Mouse (Mus musculus) layer of hippocampus, adult 6 months (tissue): ENCODE data around the gene Lage3. TPM values are rescaled to one million over a fixed set of nuclear protein-coding genes. Genes with fewer than 3 reads are reported as not detected.

Experiments used
- long read RNA-seq, 2 experiments: library from polyadenylated mRNA; unstranded; transcript quantifications; one replicate each; pipeline ENCODE4 v2.0.0; 2019 to 2020
- microRNA-seq: library from miRNA; unstranded; fragments of <30 nt; microRNA quantifications from one replicate; pipeline ENCODE4 v1.2.0, GENCODE M21; 2020
- polyA plus RNA-seq: library from polyadenylated mRNA; unstranded; fragments of <200 nt; fragmentation: Nextera tagmentation; gene quantifications from 2 replicates; pipeline ENCODE4 v1.2.3, GENCODE M21; 2021

The Lage3 gene
- 44.3 and 46.1 TPM in 2 replicates for polyA plus RNA-seq
- long read RNA-seq, experiment 1, transcript Lage3-201 (3 exons, 761 nt) = major isoform, 18 of 21 reads
- long read RNA-seq, experiment 1, partial matches to known transcripts = 1 of 21 reads
- long read RNA-seq, experiment 1, other reads (novel, unspliced or antisense) = 1 of 21 reads
- long read RNA-seq, experiment 2, partial matches to known transcripts = 0 of 1 reads
- long read RNA-seq, experiment 2, other reads (novel, unspliced or antisense) = 0 of 1 reads

DNA sequence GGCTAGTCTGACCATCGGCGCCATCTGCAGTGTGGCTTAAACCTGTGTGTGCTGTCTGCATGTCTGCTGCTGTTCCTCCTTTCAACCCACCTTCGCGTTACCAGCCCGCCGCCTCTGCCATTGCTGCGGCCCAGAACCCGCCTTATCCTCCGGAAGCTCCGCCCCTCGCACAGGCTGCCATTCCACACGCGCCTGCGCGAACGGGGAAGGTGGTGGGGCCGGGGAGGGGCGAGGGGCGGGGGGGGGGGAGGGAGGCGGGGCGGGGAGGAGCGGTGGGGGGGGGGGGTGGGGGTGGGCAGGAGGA is at the start of gene Lage3:
TSS of gene Lage3 (minus strand) at position 152 of the 304 bp plus-strand sequence.

GRCm38 (mm10) chrX:74392535-74393443 is 39.4 kb upstream of the Lage3 start, which contains the start of the genes Fam3a and Ikbkg:
TSS of gene Fam3a (minus strand) at chrX:74393272.
TSS of gene Ikbkg (plus strand) at chrX:74393290.

GRCm38 (mm10) chrX:74372888-74373549 is 19.6 kb upstream of the Lage3 start, which contains the start of the genes Ubl4a and Slc10a3:
TSS of gene Ubl4a (minus strand) at chrX:74373218.
TSS of gene Slc10a3 (minus strand) at chrX:74373349.

GRCm38 (mm10) chrX:74328725-74329161 is 24.7 kb downstream of the Lage3 start, which contains the start of gene Plxna3:
TSS of gene Plxna3 (plus strand) at chrX:74329066.

DNA sequence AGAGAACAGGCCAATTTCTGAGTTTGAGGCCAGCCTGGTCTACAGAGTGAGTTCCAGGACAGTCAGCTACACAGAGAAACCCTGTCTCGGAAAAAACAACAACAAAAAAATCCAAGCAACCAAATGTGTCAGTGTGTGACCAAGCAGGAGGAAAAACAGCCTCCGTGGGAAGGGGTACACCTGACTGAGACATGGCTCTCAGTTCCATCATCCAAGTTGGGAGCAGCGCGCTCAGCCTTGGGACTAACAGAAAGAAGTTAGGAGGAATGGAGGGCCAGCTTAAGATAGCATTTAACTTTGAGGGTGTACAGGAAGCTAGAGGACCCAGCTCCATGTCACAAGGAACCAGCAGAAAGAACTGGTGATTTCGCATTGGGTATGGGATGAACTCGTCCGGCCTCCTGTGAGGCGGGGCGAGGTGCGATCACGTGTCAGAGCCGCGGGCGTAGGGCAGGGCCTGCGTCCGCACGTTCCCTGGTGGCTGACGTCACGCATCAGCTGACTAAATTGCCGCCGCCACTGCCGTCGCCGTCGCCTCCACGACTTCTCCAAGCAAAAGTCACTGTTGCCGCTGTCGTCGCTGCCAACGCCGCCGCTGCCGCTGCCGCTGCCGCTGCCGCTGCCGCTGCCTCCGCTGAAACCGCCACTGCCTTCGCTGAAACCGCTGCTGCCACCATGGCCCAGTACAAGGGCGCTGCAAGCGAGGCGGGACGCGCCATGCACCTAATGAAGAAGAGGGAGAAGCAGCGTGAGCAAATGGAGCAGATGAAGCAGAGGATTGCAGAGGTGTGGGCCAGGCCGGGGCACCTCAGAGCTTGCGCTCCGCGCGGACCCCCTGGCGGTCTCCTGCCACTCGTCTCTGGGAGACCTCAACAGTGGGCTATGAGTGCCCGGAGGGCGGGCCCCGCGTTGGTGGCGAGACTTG is 40.6 kb downstream of the Lage3 start, which contains the start of gene Fam50a:
TSS of gene Fam50a (plus strand) at position 494 of the 925 bp plus-strand sequence.

DNA sequence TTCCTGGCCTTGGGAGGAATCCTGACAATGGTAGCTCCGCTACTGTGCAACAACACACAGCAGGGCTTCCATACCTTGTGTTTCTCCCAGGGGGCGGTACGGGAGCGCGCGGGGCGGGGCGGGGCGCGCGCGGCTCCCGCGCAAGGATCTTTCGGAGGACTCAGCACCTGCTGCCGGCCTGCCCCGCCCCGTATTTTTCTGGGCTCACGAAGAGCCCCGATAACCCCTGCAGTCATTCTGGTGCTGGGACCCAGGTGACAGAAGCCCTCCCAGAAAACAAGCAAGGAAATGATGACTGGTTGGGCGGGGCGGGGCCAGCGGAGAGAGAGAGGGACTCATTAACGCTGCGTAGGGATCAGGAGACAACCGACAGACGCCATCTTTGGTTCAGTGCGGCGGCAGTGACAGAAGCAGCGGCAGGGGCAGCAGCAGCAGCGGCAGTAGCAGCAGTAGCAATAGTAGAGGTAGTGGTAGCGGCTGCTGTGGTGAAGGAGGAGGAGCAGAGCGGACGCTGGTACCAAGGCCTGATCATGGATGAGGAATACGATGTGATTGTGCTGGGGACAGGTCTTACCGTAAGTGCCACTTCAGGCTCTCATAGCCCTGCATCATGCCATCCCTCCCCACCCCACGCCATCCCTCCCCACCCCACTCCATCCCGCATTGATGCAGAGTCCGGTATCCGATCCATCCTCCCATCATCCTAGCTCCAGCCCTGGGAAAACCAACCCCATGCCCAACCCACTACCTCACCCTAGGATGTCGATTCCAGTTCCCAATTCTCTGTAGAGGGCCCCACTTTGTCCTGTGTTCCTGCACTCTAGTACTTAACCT is 48.3 kb downstream of the Lage3 start, which contains the start of gene Gdi1:
TSS of gene Gdi1 (plus strand) at position 132 of the 834 bp plus-strand sequence.

Small RNA genes within 50 kb of the gene (microRNA-seq; reads per million reads assigned to microRNA genes)
- gene Mir7092 = not detected

Other genes with a start within 250 kb of the Lage3 start
- 0.41 and 0.55 TPM in 2 replicates for gene Opn1mw, start 226.2 kb downstream of the Lage3 start, polyA plus RNA-seq
- 6.5 and 6.8 TPM in 2 replicates for gene Mecp2, start 218.3 kb downstream of the Lage3 start, polyA plus RNA-seq
- gene Tex28, start 185.8 kb downstream of the Lage3 start, polyA plus RNA-seq = not detected in 2 replicates
- gene Tktl1, start 176.4 kb downstream of the Lage3 start, polyA plus RNA-seq = not detected in 2 replicates
- gene Flna, start 103.8 kb downstream of the Lage3 start, polyA plus RNA-seq = 2.1 and 4.3 TPM in 2 replicates
- gene Emd, start 98.9 kb downstream of the Lage3 start, polyA plus RNA-seq = 7.1 and 8.8 TPM in 2 replicates
- 1,201 and 1,311 TPM in 2 replicates for gene Rpl10, start 82.8 kb downstream of the Lage3 start, polyA plus RNA-seq
- gene Taz, start 71.7 kb downstream of the Lage3 start, polyA plus RNA-seq = 29.8 and 29.9 TPM in 2 replicates
- 1.7 and 2.5 TPM in 2 replicates for gene Dnase1l1, start 71.3 kb downstream of the Lage3 start, polyA plus RNA-seq
- 140 and 145 TPM in 2 replicates for gene Atp6ap1, start 56.5 kb downstream of the Lage3 start, polyA plus RNA-seq
- gene Gdi1, start 48.6 kb downstream of the Lage3 start, polyA plus RNA-seq = 178 and 191 TPM in 2 replicates
- gene Fam50a, start 40.6 kb downstream of the Lage3 start, polyA plus RNA-seq = 23.2 and 25.5 TPM in 2 replicates
- 1.3 and 1.4 TPM in 2 replicates for gene Plxna3, start 24.6 kb downstream of the Lage3 start, polyA plus RNA-seq
- gene Ubl4a, start 19.6 kb upstream of the Lage3 start, polyA plus RNA-seq = 95.4 and 96.6 TPM in 2 replicates
- gene Slc10a3, start 19.7 kb upstream of the Lage3 start, polyA plus RNA-seq = 4.0 and 4.5 TPM in 2 replicates
- 20.2 and 22.8 TPM in 2 replicates for gene Fam3a, start 39.7 kb upstream of the Lage3 start, polyA plus RNA-seq
- gene Ikbkg, start 39.7 kb upstream of the Lage3 start, polyA plus RNA-seq = 7.0 and 9.0 TPM in 2 replicates
- gene G6pdx, start 75.6 kb upstream of the Lage3 start, polyA plus RNA-seq = 19.0 and 19.5 TPM in 2 replicates
- gene Gm6880, start 127.8 kb upstream of the Lage3 start, polyA plus RNA-seq = not detected in 2 replicates
- not detected in 2 replicates for gene Olfr1326-ps1, start 221.3 kb upstream of the Lage3 start, polyA plus RNA-seq
- not detected in 2 replicates for gene Olfr1325, start 239.1 kb upstream of the Lage3 start, polyA plus RNA-seq